Mouse (Mus musculus): ENCODE measurements around the gene Hspe1. TPM values are rescaled to one million over a fixed set of nuclear protein-coding genes. Genes with fewer than 3 reads are reported as not detected.

The Hspe1 gene
- 15.5 and 18.3 TPM in 2 replicates for polyA plus RNA-seq (2012; rRNA removed)

GRCm38 (mm10) chr1:55087932-55088610 lies at the start of gene Hspe1, which contains the start of gene Hspd1:
Hspe1 (plus strand) TSS chr1:55088132.
Hspd1 (minus strand) TSS chr1:55088243.

GRCm38 (mm10) chr1:55052355-55052953 lies 35.5 kb upstream of the Hspe1 start, which contains the start of gene Coq10b:
Coq10b (plus strand) TSS chr1:55052770.

DNA sequence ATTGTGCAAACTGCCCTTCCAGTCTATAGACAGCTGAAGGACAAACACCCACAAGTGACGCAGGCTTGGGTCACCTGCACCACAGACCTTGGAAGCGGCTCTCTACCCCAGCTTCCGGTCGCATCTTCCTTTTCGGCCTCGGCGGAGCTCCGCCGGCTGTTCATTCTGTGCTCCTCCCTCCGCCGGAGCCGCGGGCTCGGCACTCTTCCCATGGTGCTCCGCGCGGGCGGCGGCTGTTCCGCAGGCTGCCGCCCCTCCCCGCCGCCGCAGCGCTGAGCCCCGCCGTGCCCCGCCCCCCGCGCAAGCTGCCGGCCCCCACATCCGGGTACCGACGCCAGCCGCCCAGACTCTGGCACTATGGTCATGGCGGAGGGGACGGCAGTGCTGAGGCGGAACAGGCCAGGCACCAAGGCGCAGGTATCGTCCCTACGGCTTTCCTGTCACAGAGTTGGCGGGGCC lies 43.0 kb downstream of the Hspe1 start, which contains the start of gene Mob4:
Gene Mob4 (plus strand): TSS at position 289 of the 459 bp plus-strand sequence.

Other genes with a start within 250 kb of the Hspe1 start
- 4.9 and 6.2 TPM in 2 replicates for gene Ankrd44, start 161.7 kb upstream of the Hspe1 start, polyA plus RNA-seq (2012; rRNA removed)
- gene Sf3b1, start 60.7 kb upstream of the Hspe1 start, polyA plus RNA-seq (2012; rRNA removed), result 17.7 and 20.3 TPM in 2 replicates
- gene Coq10b, start 35.4 kb upstream of the Hspe1 start, polyA plus RNA-seq (2012; rRNA removed), result 10.7 and 11.7 TPM in 2 replicates
- gene Hspd1, start 111 bp downstream of the Hspe1 start, polyA plus RNA-seq (2012; rRNA removed), result 13.7 and 15.8 TPM in 2 replicates
- gene Mob4, start 43.1 kb downstream of the Hspe1 start, polyA plus RNA-seq (2012; rRNA removed), result 5.7 and 6.4 TPM in 2 replicates
- 2.1 and 2.2 TPM in 2 replicates for gene Rftn2, start 138.7 kb downstream of the Hspe1 start, polyA plus RNA-seq (2012; rRNA removed)
- gene Mars2, start 149.0 kb downstream of the Hspe1 start, polyA plus RNA-seq (2012; rRNA removed), result 2.4 and 2.8 TPM in 2 replicates

Data from colon, adult 2 months (tissue).